Mouse (Mus musculus) hindbrain, embryonic 11.5 days (tissue): ENCODE measurements around the gene Serpinb12. TPM values are rescaled to one million over a fixed set of nuclear protein-coding genes. Genes with fewer than 3 reads are reported as not detected.
"Not testable (repeated sequence)": the region's sequence is repeated elsewhere in the genome, so short reads cannot be mapped to it uniquely, and the experiment has no call there.

Experiments used
- ATAC-seq: fragments of 200-750 bp; cut with Nextera tagmentation; 2 replicates; pipeline ENCODE4 v1.8.0; 2017; ENCODE audit warnings: mild to moderate bottlenecking, moderate TSS enrichment, moderate library complexity; ENCODE audit not compliant: low FRiP score
- DNase-seq: peaks from one replicate; pipeline ENCODE4 v3.0.0-alpha.2; 2015; ENCODE audit warnings: low spot score
- H3K27ac ChIP-seq: fragments of 300-500 bp; sonication (generic); 2 replicates; pipeline ENCODE4 v1.5.1; 2014; ENCODE audit warnings: mild to moderate bottlenecking, low read depth, low read length
- H3K27me3 ChIP-seq: fragments of 300-500 bp; sonication (generic); 2 replicates; pipeline ENCODE4 v1.6.1; 2014; ENCODE audit warnings: mild to moderate bottlenecking, low read length, moderate library complexity, mixed read lengths; ENCODE audit not compliant: control insufficient read depth, insufficient read depth
- H3K36me3 ChIP-seq: fragments of 300-500 bp; sonication (generic); 2 replicates; pipeline ENCODE4 v1.6.1; 2014; ENCODE audit warnings: mild to moderate bottlenecking, low read length, moderate library complexity, mixed read lengths; ENCODE audit not compliant: control insufficient read depth, insufficient read depth
- H3K4me1 ChIP-seq: fragments of 300-500 bp; sonication (generic); replicated peaks from 2 replicates; pipeline ENCODE4 v1.6.1; 2014; ENCODE audit warnings: low read length, mixed read lengths; ENCODE audit not compliant: control insufficient read depth, insufficient read depth
- H3K4me2 ChIP-seq: fragments of 300-500 bp; sonication (generic); replicated peaks from 2 replicates; pipeline ENCODE4 v1.6.1; 2014; ENCODE audit warnings: mild to moderate bottlenecking, low read depth, low read length
- H3K4me3 ChIP-seq: fragments of 300-500 bp; sonication (generic); 2 replicates; pipeline ENCODE4 v1.5.1; 2014; ENCODE audit warnings: low read depth, low read length
- H3K9ac ChIP-seq: fragments of 300-500 bp; sonication (generic); 2 replicates; pipeline ENCODE4 v1.6.1; 2014; ENCODE audit warnings: low read depth, low read length
- H3K9me3 ChIP-seq: fragments of 300-500 bp; sonication (generic); 2 replicates; pipeline ENCODE4 v1.6.1; 2016; ENCODE audit warnings: low read length; ENCODE audit not compliant: control insufficient read depth
- WGBS: fragments of 180-500 bp; shearing (Covaris S2); extraction: QIAGEN DNeasy Blood & Tissue Kit; methylation state at CpG from one replicate; pipeline ENCODE4 v1.1.7; 2014; 5-methylcytosine and 5-hydroxymethylcytosine counted together
- polyA plus RNA-seq: library from polyadenylated mRNA; unstranded; fragments of >200 nt; fragmentation: Nextera tagmentation; extraction: Ambion mirVana; gene quantifications from 2 replicates; pipeline ENCODE4 v1.2.1, GENCODE M21; 2014

Gene Serpinb12
- polyA plus RNA-seq: not detected in 2 replicates

DNA sequence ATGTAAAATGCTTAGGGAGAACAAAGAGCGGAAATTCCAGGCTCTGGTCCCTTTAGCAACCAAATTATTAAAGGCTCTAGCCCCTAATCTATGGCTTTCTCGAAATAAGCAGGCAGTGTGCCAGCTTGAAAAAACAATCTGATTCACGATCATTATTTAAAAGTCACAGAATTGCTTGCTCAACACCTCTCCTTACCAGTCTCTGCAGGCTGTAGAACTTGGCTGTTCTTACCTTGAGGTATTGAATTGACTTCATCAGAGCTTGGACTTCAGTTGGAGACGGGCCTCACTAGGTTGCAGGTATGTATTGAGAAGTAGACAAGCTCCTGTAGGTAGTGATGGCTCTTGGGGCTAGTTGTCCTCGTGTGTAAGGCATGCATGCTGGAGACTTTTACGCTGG is at the start of gene Serpinb12:
Gene Serpinb12 (plus strand): TSS at position 185 of the 400 bp plus-strand sequence.
- Histone ChIP-seq H3K9me3 (no peaks in the 10 kb centered on the region), H3K27me3 (no peaks in the 10 kb centered on the region), H3K36me3 (no peaks in the 10 kb centered on the region), H3K4me1 (no peaks in the 10 kb centered on the region), H3K27ac (no peak within 1 kb of the TSS), H3K9ac (no peak within 1 kb of the TSS), H3K4me3 (no peak within 1 kb of the TSS), H3K4me2 (no peak within 1 kb of the TSS)
- 86% methylated on average over 6 of the region's 6 CpGs for WGBS
- DNase-seq (no peak), ATAC-seq (no peak)

DNA sequence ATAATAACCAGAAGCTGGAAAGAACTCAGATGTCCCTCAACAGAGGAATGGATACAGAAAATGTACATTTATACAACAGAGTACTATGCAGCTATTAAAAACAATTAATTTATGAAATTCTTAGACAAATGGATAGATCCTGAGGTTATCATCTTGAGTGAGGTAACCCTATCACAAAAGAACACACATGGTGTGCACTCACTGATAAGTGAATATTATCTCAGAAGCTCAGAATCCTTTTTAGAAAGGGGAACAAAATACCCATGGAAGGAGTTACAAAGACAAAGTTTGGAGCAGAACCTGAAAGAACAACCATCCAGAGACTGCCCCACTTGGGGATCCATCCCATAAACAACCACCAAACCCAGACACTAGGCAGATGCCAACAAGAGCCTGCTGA is 39.1 kb upstream of the Serpinb12 start:
- not testable (repeated sequence) for H3K4me3 ChIP-seq, H3K36me3 ChIP-seq, H3K4me1 ChIP-seq, H3K4me2 ChIP-seq, H3K9ac ChIP-seq, DNase-seq, H3K27ac ChIP-seq, H3K9me3 ChIP-seq, ATAC-seq, H3K27me3 ChIP-seq

DNA sequence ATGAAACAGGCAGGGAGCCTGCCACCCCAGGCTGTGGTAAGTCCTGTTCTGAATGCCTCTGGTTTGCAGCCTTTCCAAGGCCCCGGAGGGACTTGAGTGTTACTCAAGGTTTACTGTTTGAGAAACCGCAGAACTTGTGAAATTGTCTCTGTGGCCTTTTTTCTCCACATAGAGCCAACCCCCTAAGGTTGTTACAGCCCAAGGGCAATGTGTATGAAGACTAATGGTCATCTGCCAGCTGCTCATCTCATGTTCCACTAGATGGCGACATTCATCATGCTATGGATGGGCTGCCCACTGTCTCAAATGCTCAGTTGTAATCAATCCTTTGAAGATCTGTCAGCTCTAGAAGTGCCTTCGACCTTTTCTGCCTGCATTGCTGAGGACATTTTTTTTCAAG is 32.8 kb upstream of the Serpinb12 start:
- Histone ChIP-seq H3K36me3 (no peaks in the 10 kb centered on the region), H3K4me2 (no peak overlapping the region), H3K4me3 (no peak overlapping the region), H3K27me3 (no peaks in the 10 kb centered on the region), H3K27ac (no peak overlapping the region), H3K9me3 (no peaks in the 10 kb centered on the region), H3K9ac (no peak overlapping the region), H3K4me1 (no peaks in the 10 kb centered on the region)
- 38% methylated on average over 4 of the region's 4 CpGs for WGBS
- ATAC-seq (peak; percentile 47; the same call in 1 of the 2 replicates), DNase-seq (peak; percentile 38)

DNA sequence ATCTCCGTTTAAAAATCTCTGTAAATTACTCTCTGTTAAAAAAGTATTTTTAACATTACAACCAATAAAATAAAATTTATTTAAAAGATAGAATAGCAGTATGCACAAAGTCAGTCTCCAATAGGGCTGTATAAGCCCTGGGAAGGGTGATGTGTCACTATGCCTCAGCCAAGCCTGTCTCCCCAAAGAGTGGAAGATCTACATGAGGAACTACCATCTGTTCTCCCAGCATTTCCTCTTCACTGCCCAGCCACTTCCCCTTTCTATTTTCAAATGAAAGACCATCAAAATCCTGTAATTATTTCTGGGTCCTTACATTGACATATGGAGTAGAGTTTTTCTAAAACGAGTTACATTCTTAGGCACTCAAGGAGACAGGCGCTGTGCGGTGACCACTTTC is 2.3 kb upstream of the Serpinb12 start:
- 90% methylated on average over 4 of the region's 4 CpGs for WGBS

DNA sequence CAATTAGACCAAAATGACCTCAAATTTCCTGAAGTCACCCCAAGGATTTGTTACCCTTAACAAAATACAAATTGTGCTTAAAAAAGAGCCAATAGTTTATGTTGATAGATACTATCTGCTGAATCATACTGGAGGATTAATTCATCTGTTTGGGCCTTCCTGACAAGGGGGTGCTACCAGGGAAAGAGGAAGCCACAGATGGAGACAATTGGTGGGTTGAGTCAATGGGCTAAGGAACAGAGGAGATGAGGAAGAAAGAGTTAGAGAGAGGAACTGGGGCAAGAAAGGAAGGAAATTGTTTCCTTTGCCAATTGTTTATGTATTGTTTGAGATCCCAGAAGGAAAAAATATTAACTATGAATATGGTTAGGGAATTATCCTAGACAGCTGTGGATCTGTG is 591 bp upstream of the Serpinb12 start:
- Histone ChIP-seq H3K27me3 (no peaks in the 10 kb centered on the region), H3K36me3 (no peaks in the 10 kb centered on the region)
- no peak for DNase-seq

More for the DNA sequence above, 2.3 kb upstream of the Serpinb12 start:
- Histone ChIP-seq H3K4me1 (no peaks in the 10 kb centered on the region), H3K4me3 (no peak overlapping the region), H3K36me3 (no peaks in the 10 kb centered on the region), H3K9ac (no peak overlapping the region), H3K27me3 (no peaks in the 10 kb centered on the region), H3K9me3 (no peaks in the 10 kb centered on the region), H3K27ac (no peak overlapping the region), H3K4me2 (no peak overlapping the region)
- ATAC-seq (no peak), DNase-seq (no peak)

DNA sequence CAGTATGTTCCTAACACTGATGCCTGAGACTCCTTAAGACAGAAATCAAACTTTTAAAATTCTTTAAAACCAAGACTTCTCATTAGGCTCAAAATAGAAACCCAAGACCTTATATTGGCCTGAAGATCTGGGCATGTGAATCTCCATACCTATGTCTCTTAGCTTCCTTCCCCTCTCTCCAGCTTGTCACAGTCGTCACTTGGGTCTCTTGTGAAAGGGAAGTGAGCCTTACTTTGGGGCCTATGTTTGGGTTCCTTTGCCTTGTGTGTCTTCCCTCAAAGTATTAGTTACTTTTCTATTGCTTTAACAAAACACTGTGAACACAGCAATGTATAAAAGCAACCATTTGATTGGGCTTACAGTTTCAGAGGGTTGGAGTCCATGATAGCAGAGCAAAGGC is 13.0 kb downstream of the Serpinb12 start:
- H3K27ac ChIP-seq: no peak overlapping the region
- ATAC-seq (no peak), DNase-seq (no peak)
- H3K4me3 ChIP-seq: no peak overlapping the region
- H3K36me3 ChIP-seq: no peaks in the 10 kb centered on the region
- no peak overlapping the region for H3K4me2 ChIP-seq
- no peak overlapping the region for H3K9ac ChIP-seq
- WGBS: 85% methylated on average over 1 of the region's 1 CpGs
- H3K4me1 ChIP-seq: no peaks in the 10 kb centered on the region
- no peaks in the 10 kb centered on the region for H3K27me3 ChIP-seq
- no peaks in the 10 kb centered on the region for H3K9me3 ChIP-seq

More for the DNA sequence above, 591 bp upstream of the Serpinb12 start:
- ATAC-seq: no peak
- Histone ChIP-seq H3K4me1 (no peaks in the 10 kb centered on the region), H3K4me2 (no peak overlapping the region), H3K9ac (no peak overlapping the region), H3K9me3 (no peaks in the 10 kb centered on the region), H3K4me3 (no peak overlapping the region), H3K27ac (no peak overlapping the region)

DNA sequence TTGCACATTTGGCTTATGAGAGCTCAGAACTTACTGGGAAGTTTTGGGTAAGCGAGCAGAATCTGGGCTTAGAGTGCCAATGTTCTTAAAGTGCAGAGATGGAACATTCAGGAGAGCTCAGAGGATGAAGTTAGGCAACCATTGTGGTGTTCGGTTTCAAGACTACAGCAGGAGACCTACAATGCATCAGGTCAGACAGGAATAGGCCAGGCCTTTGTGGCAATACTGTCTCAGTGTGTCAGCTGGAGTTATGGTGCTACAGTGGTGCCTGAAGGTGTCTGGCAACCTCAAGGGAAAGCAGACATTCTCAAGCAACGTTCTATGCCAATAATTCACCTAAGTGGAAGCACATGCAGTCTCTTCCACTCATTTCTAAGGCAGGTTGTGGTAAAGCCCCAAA is 25.7 kb downstream of the Serpinb12 start:
- H3K9me3 ChIP-seq: no peaks in the 10 kb centered on the region
- no peaks in the 10 kb centered on the region for H3K36me3 ChIP-seq
- H3K4me3 ChIP-seq: no peak overlapping the region
- DNase-seq (no peak), ATAC-seq (no peak)
- H3K27ac ChIP-seq: no peak overlapping the region
- no peak overlapping the region for H3K9ac ChIP-seq
- H3K4me2 ChIP-seq: no peak overlapping the region
- no peaks in the 10 kb centered on the region for H3K4me1 ChIP-seq
- H3K27me3 ChIP-seq: no peaks in the 10 kb centered on the region
- WGBS: 83% methylated on average over 3 of the region's 3 CpGs

DNA sequence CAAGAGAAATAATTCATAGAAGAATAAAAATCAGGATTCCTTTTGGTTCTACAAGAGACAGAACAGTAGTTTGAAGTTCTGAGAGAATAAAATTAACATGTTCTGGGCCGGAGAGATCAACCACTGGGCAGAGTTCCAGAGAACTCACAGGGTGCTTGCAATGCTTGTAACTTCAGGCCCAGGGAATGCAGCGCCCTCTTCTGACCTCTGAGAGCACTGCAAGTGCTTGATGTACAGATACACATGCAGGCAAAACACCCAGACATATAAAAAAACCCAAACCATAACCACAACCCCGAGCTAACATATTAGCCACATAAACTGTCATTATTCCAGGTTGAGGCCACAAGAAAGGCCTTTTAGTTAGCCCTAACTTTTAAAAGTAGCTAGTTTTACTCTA is 26.8 kb downstream of the Serpinb12 start:
- no peaks in the 10 kb centered on the region for H3K27me3 ChIP-seq
- H3K4me2 ChIP-seq: no peak overlapping the region
- no peaks in the 10 kb centered on the region for H3K36me3 ChIP-seq
- no peaks in the 10 kb centered on the region for H3K4me1 ChIP-seq
- no peak overlapping the region for H3K9ac ChIP-seq
- no peak for DNase-seq
- no peak for ATAC-seq
- no peak overlapping the region for H3K27ac ChIP-seq
- 46% methylated on average over 3 of the region's 3 CpGs for WGBS
- no peaks in the 10 kb centered on the region for H3K9me3 ChIP-seq
- no peak overlapping the region for H3K4me3 ChIP-seq

DNA sequence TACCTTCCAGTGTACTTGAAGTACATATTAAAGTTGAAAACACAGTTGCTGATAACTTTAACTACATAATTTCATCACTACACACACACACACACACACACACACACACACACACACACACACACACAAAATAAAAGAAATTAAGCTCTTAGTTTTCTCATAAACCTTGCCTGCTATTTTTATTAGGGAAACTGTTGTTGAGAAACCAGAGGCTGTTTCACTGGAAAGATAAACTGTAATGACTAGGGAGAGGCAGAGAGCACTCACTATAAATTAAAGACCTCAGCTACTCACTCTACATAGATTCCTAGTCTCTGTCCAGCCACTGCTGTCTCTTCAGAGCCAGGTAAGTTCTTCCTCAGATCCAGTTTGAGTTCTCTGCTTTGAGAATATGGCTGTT is 46.4 kb downstream of the Serpinb12 start, which contains the start of gene Serpinb13:
Gene Serpinb13 (plus strand): TSS at position 301 of the 400 bp plus-strand sequence.
- Histone ChIP-seq H3K9me3 (no peaks in the 10 kb centered on the region), H3K27me3 (no peaks in the 10 kb centered on the region), H3K9ac (no peak within 1 kb of the TSS), H3K4me1 (no peaks in the 10 kb centered on the region), H3K27ac (no peak within 1 kb of the TSS), H3K36me3 (no peaks in the 10 kb centered on the region), H3K4me2 (no peak within 1 kb of the TSS), H3K4me3 (no peak within 1 kb of the TSS)
- DNase-seq: no peak
- ATAC-seq: no peak
